Mouse (Mus musculus) liver, adult 2 months (tissue): Measurements from ENCODE around the gene Fkbp6.
"Not testable (repeated sequence)": the region's sequence is repeated elsewhere in the genome, so short reads cannot be mapped to it uniquely, and the experiment has no call there.

Experiments
- CTCF ChIP-seq: fragments of 200-500 bp; IDR thresholded peaks from 2 replicates; pipeline ENCODE4 v1.5.1; 2011; ENCODE audit warnings: low read depth, low read length, control low read depth
- POLR2A ChIP-seq: fragments of 200-500 bp; IDR thresholded peaks from 2 replicates; pipeline ENCODE4 v1.6.1; 2011; ENCODE audit warnings: low read length, control low read depth; ENCODE audit not compliant: insufficient read depth; ENCODE audit errors: extremely low read depth

GRCm38 (mm10) chr5:135369196-135369595 is 19.4 kb upstream of the Fkbp6 start:
- not testable (repeated sequence) for TF ChIP-seq POLR2A, CTCF
